Mouse (Mus musculus): Measurements from ENCODE around the gene Exoc6b.

Exoc6b gene

DNA sequence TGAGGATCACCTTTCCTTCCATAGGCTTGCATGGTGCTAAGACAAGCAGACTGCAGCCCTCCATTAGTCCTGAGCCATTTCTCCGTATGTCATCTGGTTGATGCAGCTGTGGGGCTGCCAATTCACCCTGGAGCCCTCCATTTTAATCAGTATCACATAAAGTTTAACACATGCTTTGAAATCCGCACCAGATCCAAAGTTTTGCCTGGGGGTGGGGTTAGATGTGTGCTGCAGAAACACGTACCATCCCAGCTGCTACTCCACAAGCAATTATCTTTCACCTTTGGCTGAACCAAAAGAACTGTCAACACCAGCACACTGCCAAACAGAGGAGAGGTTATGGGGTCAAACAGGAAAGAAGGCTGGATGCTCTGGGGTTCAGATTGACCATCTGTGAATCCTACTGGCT, 92.7 kb downstream of the Exoc6b start:
- no peak for DNase-seq (ENCODE audit: low read depth)

DNA sequence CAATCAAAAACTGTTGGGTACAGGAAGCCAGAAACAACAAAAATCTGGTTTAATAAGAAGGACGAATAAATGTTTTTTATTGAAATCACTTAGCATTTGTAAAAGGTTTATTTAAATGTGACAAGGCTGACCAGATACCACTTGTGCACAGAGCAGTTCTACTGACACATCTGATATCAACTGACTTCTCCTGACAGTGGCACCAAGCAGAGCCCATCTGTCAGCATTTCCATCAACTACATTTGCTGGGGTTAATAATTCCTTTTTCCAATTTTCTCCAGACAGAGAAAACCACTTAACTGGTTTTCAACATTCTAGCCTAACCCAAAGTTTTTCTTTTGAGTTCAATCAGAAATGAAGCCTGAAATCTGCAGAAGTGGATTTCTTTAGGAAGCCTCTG, 100.8 kb downstream of the Exoc6b start:
- no peak for DNase-seq (ENCODE audit: low read depth)

DNA sequence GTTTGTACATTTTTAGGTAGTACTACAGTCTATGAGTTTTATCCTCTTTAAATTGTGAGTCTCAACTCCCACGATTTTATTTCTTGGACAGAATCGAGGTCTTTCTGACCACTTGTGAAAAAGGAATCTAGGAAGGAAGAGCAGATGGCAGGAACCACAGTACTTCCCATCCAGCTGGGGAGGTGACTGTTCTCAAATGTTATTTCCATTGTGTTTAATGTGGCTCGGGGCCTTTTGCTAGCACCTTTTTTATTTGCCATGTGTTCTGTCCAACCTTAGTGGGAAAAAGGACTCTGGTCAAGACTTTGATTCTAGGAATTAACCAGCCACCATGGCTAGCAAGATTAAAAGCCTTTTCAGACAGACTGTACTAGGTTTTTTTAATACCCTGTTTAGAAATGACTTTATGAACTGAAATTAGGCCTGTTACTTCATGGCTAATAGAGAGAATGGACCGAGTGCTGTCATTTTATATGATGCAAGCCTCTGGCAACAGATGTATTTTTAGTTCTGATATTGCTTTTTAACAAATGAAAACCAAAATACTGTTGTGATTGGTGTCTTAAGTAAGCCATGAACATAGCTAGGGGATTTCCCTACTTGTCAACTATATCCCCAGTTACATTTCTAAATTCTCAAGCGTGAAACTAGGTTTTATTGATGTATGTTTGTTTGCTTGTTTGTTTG, 104.4 kb downstream of the Exoc6b start:
- DNase-seq (ENCODE audit: low read depth): no peak

DNA sequence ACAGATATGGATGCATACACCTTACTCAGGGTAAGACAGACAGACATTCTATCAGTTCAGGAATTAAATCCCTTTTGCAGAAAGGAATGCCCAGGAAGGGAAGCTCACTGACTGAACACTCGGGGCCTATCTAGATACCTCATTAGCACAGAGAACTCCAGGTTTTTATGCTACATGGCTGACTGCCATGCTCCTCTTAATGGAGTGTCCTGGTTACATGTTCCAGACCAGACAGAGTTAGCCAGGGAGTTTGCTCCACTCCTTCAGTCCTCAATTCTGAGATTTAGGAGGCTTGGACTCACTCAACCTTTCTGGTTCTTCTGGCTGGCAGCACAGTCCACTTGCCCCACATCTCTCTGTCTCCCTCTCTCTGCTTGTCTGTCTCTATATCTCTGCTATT, 106.3 kb downstream of the Exoc6b start:
- no peak for DNase-seq (ENCODE audit: low read depth)

DNA sequence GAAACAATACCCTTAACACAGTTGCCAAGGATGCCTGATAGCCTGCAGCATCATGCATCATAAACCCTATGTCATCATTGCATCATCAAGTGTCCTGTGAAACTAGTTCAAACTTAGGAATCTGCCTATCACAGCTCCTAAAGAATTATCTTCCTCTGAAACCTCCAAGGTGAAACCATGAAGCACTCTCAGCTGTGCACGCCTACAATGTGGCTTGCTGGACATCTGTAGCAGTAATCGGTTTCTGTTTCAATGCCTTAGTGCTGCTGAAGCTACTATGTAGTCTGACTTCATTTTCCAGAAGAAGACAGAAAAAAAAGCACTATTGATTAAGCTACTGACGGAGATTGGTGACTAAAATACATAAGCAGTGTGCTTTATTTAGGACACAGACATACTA, 107.5 kb downstream of the Exoc6b start:
- DNase-seq (ENCODE audit: low read depth): no peak

DNA sequence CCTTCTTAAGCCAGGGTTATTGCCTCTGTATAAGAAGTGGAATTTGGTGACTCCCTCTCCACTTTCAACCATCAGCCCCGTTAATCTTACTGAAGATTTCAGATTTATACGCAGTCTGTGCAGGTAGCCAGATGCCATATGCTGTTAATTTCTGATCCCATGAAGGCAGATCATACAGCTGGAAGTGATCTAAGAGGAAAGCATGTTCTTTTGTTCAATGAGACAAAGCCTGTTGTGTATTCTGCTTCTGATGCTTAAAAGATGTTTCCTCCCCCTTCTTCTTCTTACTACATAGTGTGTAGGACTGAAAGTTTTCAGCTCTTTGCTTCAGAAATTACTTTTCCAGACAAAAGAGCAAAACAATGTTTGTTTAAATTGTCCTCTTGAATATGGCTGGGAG, 109.8 kb downstream of the Exoc6b start:
- no peak for DNase-seq (ENCODE audit: low read depth)

DNA sequence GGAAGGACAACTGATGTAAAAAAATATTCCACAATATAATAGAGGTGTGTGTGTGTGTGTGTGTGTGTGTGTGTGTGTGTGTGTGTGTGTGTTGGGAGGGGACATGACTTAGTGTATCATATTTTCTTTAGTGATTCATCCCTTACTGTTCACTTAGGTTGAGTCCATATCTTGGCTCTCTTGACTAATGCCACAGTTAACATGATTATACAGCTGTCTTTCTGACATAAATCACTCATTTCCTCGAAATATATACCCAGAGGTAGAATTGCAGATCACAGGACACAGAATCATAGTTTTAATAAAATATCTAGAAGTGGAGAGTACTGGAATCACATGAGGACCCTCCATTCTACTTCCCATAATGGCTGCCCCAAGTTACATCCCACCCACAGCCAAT, 117.7 kb downstream of the Exoc6b start:
- DNase-seq (ENCODE audit: low read depth): no peak

DNA sequence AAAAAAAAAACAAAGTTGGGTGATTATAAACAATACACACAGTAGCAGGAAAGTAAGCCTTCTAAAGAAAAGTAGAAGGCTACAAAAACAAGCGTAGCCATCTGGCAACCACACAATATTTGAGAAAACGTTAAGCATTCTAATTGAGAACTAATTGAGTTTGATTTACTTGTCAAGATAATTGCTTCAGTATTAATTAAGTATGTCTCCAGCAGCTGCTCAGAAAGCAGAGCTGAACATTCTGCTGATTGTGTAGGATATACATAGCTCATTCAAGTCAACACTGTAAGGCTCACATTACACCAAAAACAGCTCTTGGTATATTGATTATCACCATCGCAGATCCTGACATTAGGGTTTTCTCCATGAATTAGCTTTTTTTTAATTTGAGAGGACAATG, 122.7 kb downstream of the Exoc6b start:
- no peak for DNase-seq (ENCODE audit: low read depth)

DNA sequence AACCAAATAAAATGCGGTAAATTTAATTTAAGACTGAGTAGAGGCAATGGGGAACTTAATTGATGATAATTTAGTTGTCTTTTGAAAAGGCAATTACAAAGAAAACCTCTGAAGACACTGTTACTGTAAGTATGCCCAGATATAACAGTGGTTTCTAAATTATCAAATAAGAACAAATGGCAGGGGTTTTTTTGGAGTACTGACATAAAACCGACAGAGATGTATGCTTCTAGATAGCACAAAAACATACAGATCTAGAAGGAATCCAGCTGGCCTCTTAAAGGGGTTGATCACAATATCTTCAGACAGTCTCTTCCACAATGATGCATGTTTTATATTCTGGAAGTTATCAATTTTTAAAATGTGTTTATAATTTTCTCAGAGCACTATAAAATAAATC, 123.2 kb downstream of the Exoc6b start:
- no peak for DNase-seq (ENCODE audit: low read depth)

DNA sequence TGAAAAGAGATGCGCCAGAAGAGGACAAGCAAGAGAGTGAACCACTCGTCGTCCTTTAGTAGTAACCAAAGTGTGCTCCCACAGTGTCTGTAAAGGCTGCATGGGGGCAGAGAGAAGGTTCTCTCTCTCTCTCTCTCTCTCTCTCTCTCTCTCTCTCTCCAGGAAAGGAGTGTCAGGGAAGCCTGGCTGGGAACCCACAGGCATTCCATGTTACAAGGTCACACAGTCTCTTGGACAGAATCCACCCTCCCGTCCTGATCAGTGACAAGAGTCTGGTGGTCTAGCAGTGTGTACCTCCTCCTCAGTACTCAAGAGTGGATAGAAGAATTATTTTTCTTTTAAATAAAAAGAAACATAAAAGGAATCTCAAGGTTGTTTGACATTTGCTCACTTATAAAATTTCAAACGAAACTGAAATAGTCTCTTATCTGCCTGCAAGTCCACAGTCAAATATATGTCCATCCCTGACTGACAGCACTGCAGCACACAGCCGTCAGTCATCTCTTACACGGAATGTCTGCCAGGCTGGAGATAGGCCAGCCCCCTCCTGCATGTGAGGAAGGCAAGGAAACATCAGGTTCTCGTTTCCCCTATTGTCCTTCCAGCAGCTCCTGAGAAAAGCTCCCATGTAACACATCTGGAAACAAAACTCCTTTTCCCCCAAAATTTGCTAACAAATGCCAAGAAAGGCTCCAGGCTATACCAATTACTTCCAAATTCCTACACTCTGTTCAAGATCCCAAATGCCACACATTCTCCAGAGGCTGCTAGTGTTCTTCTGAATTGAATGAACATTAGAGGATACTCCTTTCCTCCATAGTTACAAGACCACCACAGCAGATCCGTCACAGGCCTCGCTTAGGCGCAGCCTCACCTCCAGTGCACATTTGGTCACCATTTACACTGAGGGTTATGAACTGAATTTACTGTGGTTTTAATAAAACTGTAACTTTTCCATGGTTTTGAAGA, 136.1 kb downstream of the Exoc6b start:
- no peak for DNase-seq (ENCODE audit: low read depth)

DNA sequence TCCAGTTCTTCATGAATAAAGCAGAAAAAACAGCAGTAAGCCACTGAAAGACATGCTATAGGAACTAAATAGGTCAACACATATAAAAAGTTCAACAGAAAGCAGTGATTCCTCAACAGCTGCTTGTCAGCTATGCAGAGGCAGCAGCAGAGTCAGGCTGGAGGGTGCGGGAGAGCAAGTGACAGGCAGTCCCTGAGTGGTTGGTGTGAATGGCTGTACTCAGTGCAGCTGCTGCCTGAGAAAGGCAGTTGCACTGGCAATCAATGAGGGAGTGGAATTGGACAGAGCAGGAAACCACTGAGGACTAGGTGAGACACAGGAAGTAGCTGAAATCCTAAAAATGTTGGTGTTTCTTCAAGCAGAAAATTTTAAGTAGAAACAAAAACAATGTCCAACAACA, 138.3 kb downstream of the Exoc6b start:
- DNase-seq (ENCODE audit: low read depth): no peak

DNA sequence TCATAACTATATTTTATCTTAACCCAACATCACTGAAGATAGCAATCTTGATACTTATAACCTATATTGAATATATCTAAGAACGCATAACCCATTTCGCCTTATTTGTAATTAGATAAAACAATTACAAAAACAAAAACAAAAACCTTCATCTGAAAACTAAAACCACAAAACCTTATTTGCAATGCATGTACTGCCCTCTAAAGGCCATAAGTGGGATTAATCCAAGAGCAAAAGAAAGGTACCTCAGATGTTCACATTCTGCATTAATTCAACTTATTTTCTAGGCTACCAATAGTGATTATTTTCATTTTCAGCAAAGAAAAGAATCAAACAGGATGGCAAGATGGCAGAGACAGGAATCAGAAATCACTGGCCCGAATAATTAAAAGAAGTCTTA, 143.2 kb downstream of the Exoc6b start:
- DNase-seq (ENCODE audit: low read depth): peak; percentile 54

DNA sequence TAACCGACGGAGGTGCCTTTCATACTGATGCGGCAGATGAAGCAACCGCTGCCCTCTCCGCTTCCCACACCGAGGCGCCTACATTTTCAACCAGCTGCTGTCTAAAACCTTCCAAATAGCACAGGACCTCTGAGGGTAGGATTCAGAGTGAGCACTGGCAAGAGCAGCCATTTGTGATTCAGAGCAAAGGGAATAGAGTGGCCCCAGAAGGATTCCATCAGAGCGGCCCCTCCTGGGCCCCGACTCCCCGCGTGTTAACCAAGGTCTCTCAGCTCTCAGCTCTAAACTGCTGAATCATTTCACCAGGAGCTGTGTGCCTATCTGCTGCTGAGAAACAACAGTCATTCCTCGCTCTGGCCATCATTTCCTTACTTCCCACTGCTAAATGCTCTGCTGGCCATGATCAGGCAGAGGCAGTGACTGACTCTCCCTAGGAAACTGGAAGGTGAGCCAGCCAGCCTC, 145.5 kb downstream of the Exoc6b start:
- DNase-seq (ENCODE audit: low read depth): no peak

DNA sequence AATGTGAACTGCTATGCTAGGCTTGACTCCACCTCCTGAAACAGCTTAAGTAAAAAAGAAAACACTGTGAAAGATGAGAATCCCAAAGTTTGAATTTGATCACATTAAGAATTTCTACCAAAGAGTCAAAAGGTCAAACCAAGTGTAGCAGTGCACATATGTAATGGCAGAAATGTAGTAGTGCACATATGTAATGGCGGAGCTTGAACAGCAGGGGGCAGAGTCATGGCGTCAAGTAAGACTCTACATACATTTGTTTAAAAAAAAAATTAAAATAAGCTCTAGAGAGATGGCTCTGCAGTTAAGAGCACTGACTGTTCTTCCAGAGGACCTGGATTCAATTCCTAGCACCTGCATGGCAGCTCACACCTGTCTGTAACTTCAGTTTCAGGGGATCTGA, 153.0 kb downstream of the Exoc6b start:
- DNase-seq (ENCODE audit: low read depth): peak; percentile 68

DNA sequence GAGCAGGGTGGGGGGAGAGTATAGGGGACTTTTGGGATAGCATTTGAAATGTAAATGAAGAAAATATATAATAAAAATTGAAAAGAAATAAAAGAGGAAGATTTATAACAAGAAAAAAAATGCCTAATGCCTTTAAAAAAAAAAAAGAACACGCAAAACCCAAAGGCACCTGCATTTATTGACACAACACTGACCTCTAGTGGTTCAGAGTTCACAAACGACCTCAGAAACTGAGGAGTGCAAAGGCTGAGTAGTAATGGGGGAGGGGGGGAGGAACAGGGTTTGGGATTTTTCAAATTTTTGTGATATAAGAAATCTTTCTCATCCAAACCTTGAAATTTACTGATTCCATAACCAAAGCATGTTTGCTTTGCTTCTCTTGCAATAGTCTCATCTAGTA, 156.9 kb downstream of the Exoc6b start:
- DNase-seq (ENCODE audit: low read depth): peak; percentile 61

DNA sequence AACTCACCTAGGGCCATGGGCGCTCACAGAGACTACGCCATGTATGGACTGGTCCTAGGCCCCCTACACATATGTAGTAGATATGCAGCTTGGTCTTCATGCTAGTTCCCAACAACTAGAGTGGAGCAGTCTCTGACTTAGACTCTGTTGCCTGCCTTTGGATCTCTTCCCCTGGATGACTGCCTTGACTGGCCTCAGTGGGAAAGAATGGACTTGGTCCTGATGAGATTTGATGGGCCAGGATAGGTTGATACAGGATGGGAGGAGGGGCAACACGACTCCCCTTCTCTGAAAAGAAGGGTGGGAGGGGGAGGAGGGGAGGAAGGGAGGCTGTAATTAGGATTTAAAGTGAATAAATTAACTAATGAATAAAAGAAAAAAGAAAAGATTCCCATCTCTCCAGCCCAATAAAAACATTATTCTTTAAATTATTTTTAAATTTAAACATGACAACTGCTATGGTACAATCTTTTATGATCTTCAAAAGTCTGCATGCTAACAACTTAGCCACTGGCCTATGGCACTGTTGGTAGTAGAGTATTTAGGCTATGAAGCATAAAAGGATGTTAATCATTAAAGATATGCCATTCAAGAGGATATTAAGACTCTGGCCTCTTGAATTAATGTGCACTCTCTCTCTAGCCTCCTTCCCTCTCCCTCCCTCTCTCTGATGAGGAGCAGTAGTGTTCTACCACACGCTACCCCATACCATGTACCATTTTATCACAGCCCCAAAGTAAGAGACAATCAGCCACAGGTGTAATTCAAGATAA, 170.1 kb downstream of the Exoc6b start:
- DNase-seq (ENCODE audit: low read depth): no peak

DNA sequence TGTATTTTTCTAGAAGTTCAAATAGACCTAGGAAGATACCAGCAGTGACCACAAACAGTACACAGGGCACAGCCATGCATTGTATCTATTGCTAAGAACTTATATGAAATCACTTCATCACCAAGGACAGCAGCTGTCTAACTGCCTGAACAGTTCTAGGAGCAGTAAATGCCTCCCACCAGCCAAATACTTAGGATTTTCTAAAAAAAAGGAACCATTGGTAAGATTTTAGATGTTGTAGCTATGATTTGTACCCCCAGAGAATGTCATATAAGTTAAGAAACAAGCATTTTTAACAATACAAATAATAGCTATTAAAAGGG, 175.6 kb downstream of the Exoc6b start:
- no peak for DNase-seq (ENCODE audit: low read depth)

DNA sequence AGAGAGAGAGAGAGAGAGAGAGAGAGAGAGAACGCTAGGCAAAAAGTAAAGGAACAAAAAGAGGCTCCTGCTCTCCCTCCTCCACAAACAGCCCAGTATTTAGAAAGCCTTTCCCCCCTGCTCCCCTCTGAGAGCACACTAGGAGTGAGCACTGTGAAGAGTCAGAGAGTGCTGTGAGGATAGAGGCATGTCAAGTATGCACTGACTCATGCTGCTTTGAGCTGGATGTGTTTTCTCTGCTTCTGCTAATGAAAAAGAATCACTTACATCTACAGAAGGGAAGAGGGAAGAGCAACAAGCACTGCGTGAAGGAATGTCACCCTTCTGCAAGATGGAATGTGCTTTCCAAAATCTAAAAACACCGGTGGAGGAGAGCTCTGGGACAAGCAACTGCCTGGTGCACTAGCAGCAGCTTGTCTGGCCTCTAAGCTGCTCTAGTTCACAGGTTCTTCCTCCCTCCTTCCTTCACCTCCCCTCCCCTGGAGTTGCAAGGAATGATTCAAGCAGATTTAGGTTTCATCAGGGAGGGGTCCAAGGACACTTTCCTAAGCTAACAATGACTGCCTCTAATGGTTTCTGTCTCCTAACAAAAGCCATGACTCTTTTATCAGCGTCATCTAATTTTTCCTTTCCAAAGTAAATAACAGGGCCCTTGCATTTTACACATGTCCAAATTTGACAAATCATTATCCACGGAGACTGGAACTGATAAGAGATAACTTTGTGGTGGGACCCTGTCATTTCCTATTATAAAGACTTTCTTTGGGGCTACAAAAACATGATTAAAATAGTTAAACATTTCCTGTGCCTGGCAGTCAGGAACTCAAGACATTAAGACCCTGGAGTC, 176.2 kb downstream of the Exoc6b start:
- no peak for DNase-seq (ENCODE audit: low read depth)

DNA sequence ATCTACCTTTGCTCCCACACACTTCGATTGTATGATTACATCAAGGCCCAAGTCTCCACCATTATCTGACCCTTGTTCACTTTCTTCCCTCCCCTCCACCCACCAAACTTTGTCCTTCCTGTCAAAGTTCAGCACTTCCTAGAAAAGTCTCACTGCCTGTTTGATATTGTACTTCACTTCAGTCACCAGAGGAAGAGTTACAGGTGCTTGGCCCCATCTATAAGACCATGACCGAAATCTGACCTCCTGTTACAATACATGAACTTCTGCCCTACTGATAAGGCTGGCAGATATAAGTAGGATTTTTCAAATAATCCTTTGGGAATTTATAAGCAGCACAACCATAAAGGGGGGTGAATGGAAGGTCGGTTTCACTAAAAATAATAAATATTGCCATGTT, 182.8 kb downstream of the Exoc6b start:
- no peak for DNase-seq (ENCODE audit: low read depth)

DNA sequence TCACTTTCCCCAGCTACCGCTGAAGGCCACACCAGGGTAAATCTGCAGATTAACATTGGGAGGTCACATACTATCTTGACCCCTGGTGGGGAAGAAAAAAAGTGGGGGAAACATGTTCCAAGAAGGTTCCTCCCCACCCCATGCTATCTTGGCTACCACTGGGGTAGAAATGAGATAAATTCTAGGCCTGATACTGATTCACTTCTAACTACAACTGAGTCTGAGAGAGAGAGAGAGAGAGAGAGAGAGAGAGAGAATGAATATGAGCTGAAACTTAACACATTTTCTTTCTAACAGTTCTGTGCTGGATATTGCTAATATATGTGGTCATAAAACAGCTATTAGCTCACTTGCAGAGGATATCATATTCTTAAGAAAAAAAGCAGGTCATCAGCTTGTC, 184.2 kb downstream of the Exoc6b start:
- DNase-seq (ENCODE audit: low read depth): no peak

DNA sequence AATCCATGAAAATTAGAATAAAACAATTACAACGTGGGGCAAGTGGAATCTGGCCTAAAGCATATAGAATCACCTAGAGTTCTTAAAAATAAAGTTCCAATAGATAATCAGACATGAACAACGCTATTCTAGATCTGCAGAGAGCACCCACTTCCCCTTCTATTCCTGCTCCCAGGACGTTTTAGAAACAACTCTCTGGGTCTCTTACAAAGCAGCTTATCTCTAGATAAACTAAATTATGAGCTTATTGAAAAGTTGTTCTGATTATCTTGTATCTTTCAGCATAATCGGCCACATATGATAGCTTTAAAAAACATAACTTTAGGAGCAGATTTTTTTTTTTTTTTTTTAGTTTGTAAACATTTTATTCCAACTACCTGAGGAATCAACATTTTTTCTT, 185.6 kb downstream of the Exoc6b start:
- no peak for DNase-seq (ENCODE audit: low read depth)
